Mouse (Mus musculus): ENCODE measurements around the gene Nepro.
A peak's percentile ranks its signal among the peaks of the same experiment; 100 is the strongest.

The Nepro gene

GRCm38 (mm10) chr16:44703458-44703857, 20.6 kb upstream of the Nepro start:
- DNase-seq = no peak

- DNase-seq = peak; percentile 47 to 56
Observed at GRCm38 (mm10) chr16:44716305-44717140, 7.6 kb upstream of the Nepro start.

- DNase-seq = no peak
Observed at GRCm38 (mm10) chr16:44717141-44717634, 6.9 kb upstream of the Nepro start.

- DNase-seq = no peak
Observed at GRCm38 (mm10) chr16:44717838-44718237, 6.3 kb upstream of the Nepro start.

GRCm38 (mm10) chr16:44719349-44719748, 4.8 kb upstream of the Nepro start:
- DNase-seq = peak in 1 of 2 experiments; percentile 28

- DNase-seq = no peak
Observed at GRCm38 (mm10) chr16:44720518-44720917, 3.6 kb upstream of the Nepro start.

- peak in 1 of 2 experiments; percentile 23 for DNase-seq
Observed at GRCm38 (mm10) chr16:44722666-44723065, 1.4 kb upstream of the Nepro start.

- DNase-seq = peak; percentile 27 to 47
Observed at GRCm38 (mm10) chr16:44724847-44725246, 746 bp downstream of the Nepro start.

- DNase-seq = peak; percentile 81 to 86
Observed at GRCm38 (mm10) chr16:44725286-44726223, 1.5 kb downstream of the Nepro start.

GRCm38 (mm10) chr16:44727525-44727924, 3.4 kb downstream of the Nepro start:
- DNase-seq = no peak

- DNase-seq = no peak
Observed at GRCm38 (mm10) chr16:44734059-44734458, 10.0 kb downstream of the Nepro start.

GRCm38 (mm10) chr16:44735676-44736075, 11.6 kb downstream of the Nepro start:
- DNase-seq = no peak

- no peak for DNase-seq
Observed at GRCm38 (mm10) chr16:44736118-44736517, 12.0 kb downstream of the Nepro start.

GRCm38 (mm10) chr16:44742753-44743152, 18.7 kb downstream of the Nepro start:
- DNase-seq = no peak

GRCm38 (mm10) chr16:44745471-44745865, 21.4 kb downstream of the Nepro start:
- DNase-seq = no peak

GRCm38 (mm10) chr16:44745866-44746562, 21.9 kb downstream of the Nepro start, which contains the start of gene Gtpbp8:
TSS of gene Gtpbp8 (minus strand) at chr16:44746363.
- DNase-seq = peak; percentile 90 to 92

- DNase-seq = no peak
Observed at GRCm38 (mm10) chr16:44748007-44748406, 23.9 kb downstream of the Nepro start.

- no peak for DNase-seq
Observed at GRCm38 (mm10) chr16:44757700-44758099, 33.6 kb downstream of the Nepro start.

- no peak for DNase-seq
Observed at GRCm38 (mm10) chr16:44761811-44762210, 37.7 kb downstream of the Nepro start.

GRCm38 (mm10) chr16:44765555-44766319, 41.6 kb downstream of the Nepro start, which contains the start of gene Cd200r1:
TSS of gene Cd200r1 (plus strand) at chr16:44765736.
- no peak for DNase-seq

- DNase-seq = no peak
Observed at GRCm38 (mm10) chr16:44766320-44766892, 42.3 kb downstream of the Nepro start.
